Mouse (Mus musculus) bone marrow macrophage, adult 2 months (primary cell): ENCODE measurements around the gene Cipc.

ENCODE experiments used
- CTCF ChIP-seq: IDR thresholded peaks from 2 replicates; pipeline ENCODE4 v1.5.1; 2012; ENCODE audit warnings: low read depth, mild to moderate bottlenecking, low read length, moderate library complexity
- POLR2A ChIP-seq: IDR thresholded peaks from 2 replicates; pipeline ENCODE4 v1.6.1; 2012; ENCODE audit warnings: mild to moderate bottlenecking, low read depth, low read length, borderline replicate concordance

DNA sequence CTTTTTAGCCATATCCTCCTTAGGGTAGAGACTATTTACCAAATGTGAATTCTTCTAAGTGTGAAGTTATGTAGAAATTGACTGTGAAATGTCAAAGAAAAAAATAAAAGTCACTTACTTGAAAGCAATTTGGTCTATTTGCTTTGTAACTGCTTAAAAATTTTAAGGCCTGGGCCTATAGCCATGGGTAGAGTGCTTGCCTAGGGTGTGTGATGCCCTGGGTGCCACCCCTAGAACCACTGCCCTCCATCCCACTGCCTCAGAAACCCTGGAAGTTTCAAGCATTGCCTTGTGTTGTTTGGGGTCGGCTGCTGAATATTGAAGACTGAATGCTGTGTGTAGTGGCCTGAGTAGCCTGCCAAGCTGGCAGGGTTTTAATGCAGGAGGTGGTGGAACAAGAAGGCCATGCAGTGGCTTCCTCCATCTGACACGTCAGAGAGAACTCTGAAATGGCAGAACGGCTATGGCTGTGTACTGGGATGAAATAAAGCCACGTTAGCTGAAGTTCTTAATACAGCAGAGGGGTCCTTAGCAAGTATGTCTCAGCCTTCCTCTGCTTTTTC is 18.5 kb downstream of the Cipc start:
- TF ChIP-seq POLR2A: no peak
- TF ChIP-seq CTCF: no peak
